8 mouse cellular contexts compared by ENCODE assay signal in the genomic region with DNA sequence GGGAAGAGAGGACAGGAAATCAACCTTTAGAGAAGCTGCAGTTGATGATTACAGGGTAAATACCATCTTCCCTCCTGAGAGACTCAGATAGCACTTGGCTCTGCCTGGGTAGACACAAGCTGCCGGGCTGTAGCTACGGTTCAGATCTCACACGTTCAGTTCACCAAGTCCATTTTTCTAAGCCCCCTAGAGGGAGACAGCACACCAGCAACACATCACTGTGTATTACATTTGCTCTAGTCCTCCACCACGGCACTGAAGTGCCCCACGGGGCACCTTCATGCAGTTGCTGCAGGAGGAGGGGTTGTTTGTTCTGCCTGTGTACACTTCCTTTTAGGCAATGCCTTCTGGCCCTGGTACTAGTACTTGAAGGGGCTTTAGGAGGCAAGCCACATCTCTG.
DNase-seq lines count a peak whose midpoint lies in the region; ATAC-seq and TF ChIP-seq lines count a peak whose summit lies in the region.

No protein-coding gene starts in this region.

- peak; percentile 45; the same call in 1 of the 2 replicates for TF ChIP-seq CTCF in lung, adult 2 months (IDR thresholded peaks at IDR 0.05; ENCODE audit: insufficient read depth, low read length)

- no peak for TF ChIP-seq POLR2A in lung, adult 2 months (IDR thresholded peaks at IDR 0.05; ENCODE audit: borderline replicate concordance, extremely low read depth, low read depth, low read length)

- peak; percentile 58 for ATAC-seq in granulocyte monocyte progenitor cell, adult 5-6 weeks (replicated peaks; ENCODE audit: poor library complexity, severe bottlenecking)
- ATAC-seq in kidney, embryonic 14.5 days (ENCODE audit: low FRiP score, low TSS enrichment), result peak; percentile 93

- H3K36me3 ChIP-seq in kidney, embryonic 14.5 days (ENCODE audit: control insufficient read depth, insufficient read depth, low read length), result no peaks in the 10 kb centered on the region

- no peaks in the 10 kb centered on the region for H3K9me3 ChIP-seq in kidney, embryonic 14.5 days (ENCODE audit: control insufficient read depth, low read length)

- H3K27me3 ChIP-seq in kidney, embryonic 14.5 days (ENCODE audit: control insufficient read depth, insufficient read depth, low read length), result no peaks in the 10 kb centered on the region

- peak; percentile 10 to 14 for DNase-seq in cerebellum, postnatal 25 days
- no peak for DNase-seq in cerebellum, adult 9-10 months
- peak; percentile 1 for DNase-seq in adrenal gland, postnatal 25 days
- DNase-seq in lung, adult 2 months, result peak; percentile 37
- DNase-seq in retina, embryonic 14.5 days (ENCODE audit: low spot score), result peak; percentile 64
- peak; percentile 39 to 58 for DNase-seq in thymus, postnatal 10 days (ENCODE audit: low spot score in 2 of 2)

- no peak overlapping the region for H3K9ac ChIP-seq in kidney, embryonic 14.5 days (ENCODE audit: low read depth, low read length)

- no peak overlapping the region for H3K27ac ChIP-seq in kidney, embryonic 14.5 days (ENCODE audit: low read depth, low read length)

- H3K4me1 ChIP-seq in kidney, embryonic 14.5 days (ENCODE audit: control insufficient read depth, insufficient read depth, low read length), result no peaks in the 10 kb centered on the region
- peaks cover 9% of the 10 kb centered on the region for H3K4me1 ChIP-seq in lung, adult 2 months (ENCODE audit: control insufficient read depth, insufficient read depth, low read length)

- WGBS in kidney, embryonic 14.5 days, result 9% methylated on average over 5 of the region's 5 CpGs
- WGBS in lung, adult 2 months, result 7% methylated on average over 5 of the region's 5 CpGs

- H3K4me3 ChIP-seq in kidney, embryonic 14.5 days (ENCODE audit: low read length), result no peak overlapping the region
- no peak overlapping the region for H3K4me3 ChIP-seq in lung, adult 2 months (replicated peaks; ENCODE audit: extremely low read depth, low read depth, low read length)

- H3K4me2 ChIP-seq in kidney, embryonic 14.5 days (replicated peaks; ENCODE audit: low read depth, low read length), result no peak overlapping the region
